Mouse (Mus musculus) hindbrain, embryonic 11.5 days (tissue): ENCODE data around the gene Cib4. TPM values are rescaled to one million over a fixed set of nuclear protein-coding genes. Genes with fewer than 3 reads are reported as not detected.

ENCODE experiments used
- ATAC-seq: fragments of 200-750 bp; cut with Nextera tagmentation; 2 replicates; pipeline ENCODE4 v1.8.0; 2017; ENCODE audit warnings: mild to moderate bottlenecking, moderate TSS enrichment, moderate library complexity; ENCODE audit not compliant: low FRiP score
- DNase-seq: peaks from one replicate; pipeline ENCODE4 v3.0.0-alpha.2; 2015; ENCODE audit warnings: low spot score
- H3K27ac ChIP-seq: fragments of 300-500 bp; sonication (generic); 2 replicates; pipeline ENCODE4 v1.5.1; 2014; ENCODE audit warnings: mild to moderate bottlenecking, low read depth, low read length
- H3K27me3 ChIP-seq: fragments of 300-500 bp; sonication (generic); 2 replicates; pipeline ENCODE4 v1.6.1; 2014; ENCODE audit warnings: mild to moderate bottlenecking, low read length, moderate library complexity, mixed read lengths; ENCODE audit not compliant: control insufficient read depth, insufficient read depth
- H3K36me3 ChIP-seq: fragments of 300-500 bp; sonication (generic); 2 replicates; pipeline ENCODE4 v1.6.1; 2014; ENCODE audit warnings: mild to moderate bottlenecking, low read length, moderate library complexity, mixed read lengths; ENCODE audit not compliant: control insufficient read depth, insufficient read depth
- H3K4me1 ChIP-seq: fragments of 300-500 bp; sonication (generic); replicated peaks from 2 replicates; pipeline ENCODE4 v1.6.1; 2014; ENCODE audit warnings: low read length, mixed read lengths; ENCODE audit not compliant: control insufficient read depth, insufficient read depth
- H3K4me2 ChIP-seq: fragments of 300-500 bp; sonication (generic); replicated peaks from 2 replicates; pipeline ENCODE4 v1.6.1; 2014; ENCODE audit warnings: mild to moderate bottlenecking, low read depth, low read length
- H3K4me3 ChIP-seq: fragments of 300-500 bp; sonication (generic); 2 replicates; pipeline ENCODE4 v1.5.1; 2014; ENCODE audit warnings: low read depth, low read length
- H3K9ac ChIP-seq: fragments of 300-500 bp; sonication (generic); 2 replicates; pipeline ENCODE4 v1.6.1; 2014; ENCODE audit warnings: low read depth, low read length
- H3K9me3 ChIP-seq: fragments of 300-500 bp; sonication (generic); 2 replicates; pipeline ENCODE4 v1.6.1; 2016; ENCODE audit warnings: low read length; ENCODE audit not compliant: control insufficient read depth
- WGBS: fragments of 180-500 bp; shearing (Covaris S2); extraction: QIAGEN DNeasy Blood & Tissue Kit; methylation state at CpG from one replicate; pipeline ENCODE4 v1.1.7; 2014; 5-methylcytosine and 5-hydroxymethylcytosine counted together
- polyA plus RNA-seq: library from polyadenylated mRNA; unstranded; fragments of >200 nt; fragmentation: Nextera tagmentation; extraction: Ambion mirVana; gene quantifications from 2 replicates; pipeline ENCODE4 v1.2.1, GENCODE M21; 2014

Cib4 gene
- polyA plus RNA-seq, 1 experiment from 2014 or later: not detected

DNA sequence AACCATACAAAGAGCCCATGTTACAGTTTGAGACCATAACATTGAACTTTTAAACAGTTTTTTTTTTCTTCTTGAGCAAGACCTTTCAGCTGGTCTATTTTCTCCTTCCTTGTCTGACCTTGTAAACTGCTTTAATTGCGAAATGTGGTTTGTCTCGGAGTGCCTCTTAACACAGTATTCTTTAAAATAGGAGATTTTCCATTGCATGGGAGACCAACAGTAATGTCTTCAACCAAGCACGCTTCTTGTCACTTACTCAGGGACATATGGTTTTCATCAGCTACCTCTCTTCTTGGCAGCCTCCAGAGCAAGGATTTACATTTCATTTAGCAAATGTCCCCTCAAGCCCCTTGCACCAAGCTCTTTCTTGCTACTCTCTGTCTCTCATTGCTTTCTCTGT is 10.6 kb upstream of the Cib4 start:
- ATAC-seq (no peak), DNase-seq (no peak)
- Histone ChIP-seq H3K36me3 (no peaks in the 10 kb centered on the region), H3K27me3 (no peaks in the 10 kb centered on the region), H3K27ac (no peak overlapping the region), H3K4me2 (no peak overlapping the region), H3K9me3 (no peaks in the 10 kb centered on the region), H3K4me1 (no peaks in the 10 kb centered on the region), H3K9ac (no peak overlapping the region), H3K4me3 (no peak overlapping the region)
- WGBS: 84% methylated on average over 3 of the region's 3 CpGs

DNA sequence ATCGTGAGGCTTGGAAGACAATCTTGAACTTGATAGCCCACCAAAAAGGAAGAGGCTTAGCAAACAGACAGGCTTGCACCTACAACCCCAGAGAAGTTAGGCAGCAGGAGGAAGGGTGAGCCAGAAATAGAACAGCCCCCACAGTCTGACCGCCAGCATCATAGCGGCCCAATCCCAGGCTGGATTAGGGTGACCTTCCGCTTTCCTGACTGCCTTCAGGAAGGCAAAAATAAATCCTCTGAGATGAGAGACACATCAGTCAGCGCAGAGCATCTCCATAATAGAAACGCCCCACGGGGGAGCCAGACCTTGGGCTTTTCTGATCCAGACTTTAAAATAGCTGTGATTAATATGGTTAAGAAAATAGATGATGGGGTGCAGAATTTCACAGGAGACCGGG is 9.3 kb upstream of the Cib4 start:
- 80% methylated on average over 8 of the region's 8 CpGs for WGBS
- Histone ChIP-seq H3K9ac (no peak overlapping the region), H3K4me1 (no peaks in the 10 kb centered on the region), H3K9me3 (no peaks in the 10 kb centered on the region), H3K27me3 (no peaks in the 10 kb centered on the region), H3K4me3 (no peak overlapping the region), H3K36me3 (no peaks in the 10 kb centered on the region), H3K4me2 (no peak overlapping the region), H3K27ac (no peak overlapping the region)
- DNase-seq (no peak), ATAC-seq (no peak)

DNA sequence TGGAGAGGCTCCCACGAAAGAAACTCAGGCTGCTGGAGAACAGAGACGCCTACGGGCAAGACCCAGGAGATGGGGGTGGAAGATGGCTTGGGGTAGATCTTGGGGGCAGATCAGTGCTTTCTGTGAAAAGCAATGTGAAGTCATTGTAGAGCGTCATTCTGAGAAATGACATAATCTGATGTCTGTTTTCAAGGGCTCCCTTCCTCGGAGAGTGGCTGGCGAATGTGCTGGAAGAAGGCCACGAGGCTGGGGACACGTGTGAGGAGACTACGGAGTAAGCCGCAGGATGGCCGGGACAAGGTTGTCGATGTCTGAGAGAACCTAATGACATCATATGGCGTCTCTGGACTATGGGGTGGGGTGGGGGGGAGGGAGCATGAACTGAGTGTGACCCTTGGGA is 8.3 kb upstream of the Cib4 start:
- no peaks in the 10 kb centered on the region for H3K9me3 ChIP-seq
- H3K36me3 ChIP-seq: no peaks in the 10 kb centered on the region
- H3K27ac ChIP-seq: no peak overlapping the region
- DNase-seq (no peak), ATAC-seq (no peak)
- no peaks in the 10 kb centered on the region for H3K27me3 ChIP-seq
- no peak overlapping the region for H3K9ac ChIP-seq
- WGBS: 95% methylated on average over 13 of the region's 13 CpGs
- no peaks in the 10 kb centered on the region for H3K4me1 ChIP-seq
- no peak overlapping the region for H3K4me2 ChIP-seq
- H3K4me3 ChIP-seq: no peak overlapping the region

DNA sequence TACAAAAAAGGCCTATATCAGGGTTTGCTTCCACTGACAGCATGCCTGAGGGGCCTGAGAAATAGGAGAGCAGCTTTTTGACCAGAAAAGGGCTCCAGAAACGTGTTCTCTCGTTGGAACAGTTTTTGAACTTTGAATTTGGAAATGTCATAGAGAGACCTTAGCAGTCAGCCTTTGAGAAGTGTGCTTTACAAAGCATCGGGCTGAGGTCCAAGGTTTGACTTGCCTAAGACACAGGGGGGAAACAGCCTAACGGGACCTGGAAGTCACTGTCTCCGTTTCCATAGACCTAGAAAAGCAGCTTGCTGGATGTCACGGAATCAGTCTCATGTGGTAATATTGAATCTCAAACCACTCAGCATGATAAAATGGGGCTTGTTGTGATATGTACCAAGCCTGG is 6.4 kb upstream of the Cib4 start:
- no peak overlapping the region for H3K4me3 ChIP-seq
- H3K27me3 ChIP-seq: no peaks in the 10 kb centered on the region
- H3K36me3 ChIP-seq: no peaks in the 10 kb centered on the region
- no peak for ATAC-seq
- no peak for DNase-seq
- H3K9ac ChIP-seq: no peak overlapping the region
- H3K9me3 ChIP-seq: no peaks in the 10 kb centered on the region
- no peak overlapping the region for H3K4me2 ChIP-seq
- H3K4me1 ChIP-seq: no peaks in the 10 kb centered on the region
- 88% methylated on average over 6 of the region's 6 CpGs for WGBS
- no peak overlapping the region for H3K27ac ChIP-seq

DNA sequence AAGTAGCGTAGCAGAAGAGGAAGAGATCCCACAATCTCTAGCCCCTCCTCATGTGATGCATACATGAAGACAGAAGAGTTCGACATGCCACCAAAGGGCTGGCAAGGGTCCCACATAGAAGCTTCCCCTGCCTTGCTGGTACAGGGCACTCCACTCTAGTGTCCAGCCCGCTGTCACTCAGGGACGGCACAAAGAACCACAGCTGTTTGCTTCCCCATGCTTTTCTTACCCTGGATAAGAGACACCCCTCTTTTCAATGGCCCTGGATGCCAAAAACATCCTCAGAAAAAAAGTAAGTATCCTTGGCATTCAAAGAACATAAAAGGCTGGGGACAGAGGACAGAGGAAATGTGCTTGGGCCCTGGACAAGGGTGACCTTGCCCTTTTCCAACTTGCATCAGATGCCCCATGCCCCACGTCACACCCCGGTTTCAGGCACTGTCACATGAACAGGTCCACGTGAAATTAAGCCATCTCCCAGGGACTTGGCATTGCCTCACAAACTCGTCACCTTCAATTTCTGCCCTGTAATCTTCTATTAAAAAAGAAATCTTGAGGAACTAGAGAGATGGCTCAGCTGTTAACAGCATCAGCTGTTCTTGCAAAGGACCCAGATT is 5.5 kb upstream of the Cib4 start:
- no peaks in the 10 kb centered on the region for H3K4me1 ChIP-seq
- no peaks in the 10 kb centered on the region for H3K36me3 ChIP-seq
- ATAC-seq (no peak), DNase-seq (no peak)
- no peak overlapping the region for H3K27ac ChIP-seq
- no peak overlapping the region for H3K4me3 ChIP-seq
- no peaks in the 10 kb centered on the region for H3K27me3 ChIP-seq
- no peak overlapping the region for H3K4me2 ChIP-seq
- no peak overlapping the region for H3K9ac ChIP-seq
- no peaks in the 10 kb centered on the region for H3K9me3 ChIP-seq
- 80% methylated on average over 8 of the region's 8 CpGs for WGBS

DNA sequence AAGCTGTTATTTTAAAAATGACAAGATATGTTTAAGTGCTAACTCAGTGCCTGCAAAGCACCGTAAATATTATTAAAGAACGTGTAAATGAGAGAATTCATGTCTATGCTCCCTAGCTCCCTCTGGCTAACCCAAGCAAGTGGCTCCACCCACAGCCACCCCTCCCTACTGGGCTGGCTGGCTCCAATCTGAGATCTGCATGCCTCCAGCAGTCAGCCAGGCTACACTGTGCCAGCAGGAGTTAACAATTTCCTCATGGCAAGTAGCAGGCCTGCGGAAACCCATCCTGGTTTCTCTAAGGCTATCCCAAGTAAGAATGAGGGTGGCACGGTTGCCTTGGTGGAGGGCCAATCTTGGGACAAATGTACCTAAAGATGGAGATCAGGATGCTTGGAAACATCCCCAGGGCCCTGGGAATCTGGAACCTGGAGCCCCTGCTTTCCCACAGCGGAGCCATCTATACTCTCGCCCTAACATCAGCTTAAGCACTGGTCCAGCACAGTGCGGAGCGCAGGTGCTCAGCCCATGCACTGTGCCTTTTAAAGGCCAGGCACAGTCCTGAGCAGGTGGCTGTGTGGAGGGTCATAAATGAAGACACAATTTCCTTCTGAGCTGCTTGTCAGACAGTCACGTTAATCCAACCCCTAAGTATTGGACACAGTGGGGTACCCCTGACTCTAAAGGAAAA is 4.8 kb upstream of the Cib4 start:
- Histone ChIP-seq H3K4me3 (no peak overlapping the region), H3K4me2 (no peak overlapping the region), H3K9ac (no peak overlapping the region), H3K9me3 (no peaks in the 10 kb centered on the region), H3K27ac (no peak overlapping the region), H3K4me1 (no peaks in the 10 kb centered on the region), H3K27me3 (no peaks in the 10 kb centered on the region), H3K36me3 (no peaks in the 10 kb centered on the region)
- 67% methylated on average over 9 of the region's 9 CpGs for WGBS
- ATAC-seq: no peak
- no peak for DNase-seq

DNA sequence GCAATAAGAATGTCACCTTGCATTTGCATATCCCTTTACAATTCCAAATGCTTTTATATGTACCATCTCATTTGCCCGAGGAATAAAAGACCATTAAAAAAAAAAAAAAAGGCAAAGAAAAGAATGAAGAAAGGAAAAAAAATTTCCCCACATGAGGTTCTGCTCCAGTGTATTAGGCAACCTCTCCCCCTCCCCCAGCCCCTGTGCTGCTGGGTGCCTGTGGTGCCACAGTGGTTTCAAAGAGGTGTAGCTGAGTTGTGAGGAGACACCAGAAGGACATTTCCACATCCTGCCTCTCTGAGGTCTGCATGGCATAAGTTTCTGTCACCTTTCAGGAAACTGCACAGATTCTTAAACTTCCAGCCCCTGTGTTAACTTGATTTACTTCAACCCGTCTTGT is 3.0 kb upstream of the Cib4 start:
- H3K4me2 ChIP-seq: no peak overlapping the region
- H3K36me3 ChIP-seq: no peaks in the 10 kb centered on the region
- H3K9ac ChIP-seq: no peak overlapping the region
- no peaks in the 10 kb centered on the region for H3K4me1 ChIP-seq
- no peak overlapping the region for H3K4me3 ChIP-seq
- no peak for DNase-seq
- no peaks in the 10 kb centered on the region for H3K27me3 ChIP-seq
- H3K27ac ChIP-seq: no peak overlapping the region
- WGBS: 65% methylated on average over 2 of the region's 2 CpGs
- no peaks in the 10 kb centered on the region for H3K9me3 ChIP-seq
- ATAC-seq: no peak

DNA sequence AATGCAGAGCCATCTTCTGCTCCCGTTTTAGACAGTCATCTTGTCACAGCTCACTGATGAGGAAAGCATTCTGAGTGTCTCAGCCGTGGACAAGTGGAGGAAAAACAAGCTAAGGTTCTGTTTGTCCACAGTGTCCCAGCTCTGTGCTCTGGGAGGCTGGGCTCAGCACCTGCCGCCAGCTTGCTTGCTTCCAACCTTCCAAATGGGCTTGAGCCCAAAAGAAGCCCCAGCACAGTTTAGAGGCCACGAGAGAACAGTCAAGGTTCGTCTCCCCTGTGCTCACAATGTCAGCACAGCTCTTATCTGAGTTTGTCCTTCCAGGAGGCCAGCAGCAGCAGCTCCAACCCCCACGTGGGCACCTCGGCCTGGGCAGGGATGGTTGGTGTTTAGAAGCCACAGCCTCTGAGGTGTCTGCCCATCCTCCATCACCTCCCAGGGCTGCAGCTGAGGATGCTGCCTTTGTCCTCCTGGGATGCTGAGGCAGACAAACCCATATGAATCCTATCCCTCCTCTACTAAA is 9.5 kb downstream of the Cib4 start:
- Histone ChIP-seq H3K9me3 (no peaks in the 10 kb centered on the region), H3K27ac (no peak overlapping the region), H3K9ac (no peak overlapping the region), H3K4me2 (no peak overlapping the region), H3K27me3 (no peaks in the 10 kb centered on the region), H3K36me3 (no peaks in the 10 kb centered on the region), H3K4me3 (no peak overlapping the region), H3K4me1 (no peaks in the 10 kb centered on the region)
- 71% methylated on average over 7 of the region's 7 CpGs for WGBS
- no peak for ATAC-seq
- DNase-seq: no peak

DNA sequence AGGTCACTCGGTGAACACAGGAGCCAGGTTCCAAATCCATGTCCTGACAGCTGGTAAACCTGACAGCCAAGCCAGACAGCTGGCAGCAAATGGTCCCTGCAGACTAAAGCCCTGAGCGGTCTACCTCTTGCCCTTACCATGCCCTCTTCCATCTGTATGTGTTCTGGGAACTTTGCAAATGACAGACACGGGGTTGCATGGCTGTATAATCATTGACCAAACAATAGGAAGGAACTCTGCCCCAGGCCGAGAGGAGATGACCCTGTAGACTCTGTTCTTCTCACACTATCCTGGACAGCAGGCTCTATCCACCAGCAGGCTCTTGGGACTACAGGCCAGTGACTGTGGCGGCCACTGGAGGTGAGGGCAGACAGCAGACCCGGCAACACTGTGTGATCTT is 11.0 kb downstream of the Cib4 start:
- Histone ChIP-seq H3K9me3 (no peaks in the 10 kb centered on the region), H3K9ac (no peak overlapping the region), H3K36me3 (no peaks in the 10 kb centered on the region), H3K4me1 (no peaks in the 10 kb centered on the region), H3K27ac (no peak overlapping the region), H3K27me3 (no peaks in the 10 kb centered on the region), H3K4me3 (no peak overlapping the region), H3K4me2 (no peak overlapping the region)
- WGBS: 70% methylated on average over 6 of the region's 6 CpGs
- DNase-seq: no peak
- no peak for ATAC-seq
